Mouse (Mus musculus) intestine, embryonic 16.5 days (tissue): ENCODE data around the gene Cadps. TPM values are rescaled to one million over a fixed set of nuclear protein-coding genes. Genes with fewer than 3 reads are reported as not detected.

Source experiments
- ATAC-seq: fragments of 200-750 bp; cut with Nextera tagmentation; 2 replicates; pipeline ENCODE4 v1.8.0; 2017; ENCODE audit warnings: moderate TSS enrichment, moderate library complexity
- H3K27ac ChIP-seq: fragments of 300-500 bp; sonication (generic); 2 replicates; pipeline ENCODE4 v1.5.1; 2014; ENCODE audit warnings: mild to moderate bottlenecking, low read length
- H3K27me3 ChIP-seq: fragments of 300-500 bp; sonication (generic); replicated peaks from 2 replicates; pipeline ENCODE4 v1.6.1; 2014; ENCODE audit warnings: low read length, control low read depth, mixed read lengths; ENCODE audit not compliant: control insufficient read depth, insufficient read depth
- H3K36me3 ChIP-seq: fragments of 300-500 bp; sonication (generic); 2 replicates; pipeline ENCODE4 v1.6.1; 2014; ENCODE audit warnings: low read length, control low read depth; ENCODE audit not compliant: control insufficient read depth, insufficient read depth
- H3K4me1 ChIP-seq: fragments of 300-500 bp; sonication (generic); 2 replicates; pipeline ENCODE4 v1.6.1; 2014; ENCODE audit warnings: low read length, control low read depth, mixed read lengths; ENCODE audit not compliant: control insufficient read depth, insufficient read depth
- H3K4me2 ChIP-seq: fragments of 300-500 bp; sonication (generic); 2 replicates; pipeline ENCODE4 v1.6.1; 2014; ENCODE audit warnings: low read depth, low read length, control low read depth
- H3K4me3 ChIP-seq: fragments of 300-500 bp; sonication (generic); 2 replicates; pipeline ENCODE4 v1.5.1; 2014; ENCODE audit warnings: mild to moderate bottlenecking, low read length
- H3K9ac ChIP-seq: fragments of 300-500 bp; sonication (generic); 2 replicates; pipeline ENCODE4 v1.6.1; 2014; ENCODE audit warnings: low read depth, low read length
- H3K9me3 ChIP-seq: fragments of 300-500 bp; sonication (generic); 2 replicates; pipeline ENCODE4 v1.6.1; 2016; ENCODE audit warnings: low read length, control low read depth; ENCODE audit not compliant: control insufficient read depth
- WGBS: fragments of 180-500 bp; shearing (Covaris S2); extraction: QIAGEN DNeasy Blood & Tissue Kit; methylation state at CpG from one replicate; pipeline ENCODE4 v1.1.7; 2014; 5-methylcytosine and 5-hydroxymethylcytosine counted together
- polyA plus RNA-seq: library from polyadenylated mRNA; unstranded; fragments of >200 nt; fragmentation: Nextera tagmentation; extraction: Ambion mirVana; gene quantifications from 2 replicates; pipeline ENCODE4 v1.2.1, GENCODE M21; 2015

Gene Cadps
- polyA plus RNA-seq, 1 experiment from 2014 or later, result 2.6 TPM

GRCm38 (mm10) chr14:12558920-12559573, 263.8 kb downstream of the Cadps start:
- Histone ChIP-seq H3K4me2 (no peak overlapping the region), H3K9me3 (no peaks in the 10 kb centered on the region), H3K36me3 (no peaks in the 10 kb centered on the region), H3K4me1 (no peaks in the 10 kb centered on the region), H3K4me3 (no peak overlapping the region), H3K27ac (no peak overlapping the region), H3K27me3 (no peaks in the 10 kb centered on the region), H3K9ac (no peak overlapping the region)
- WGBS, result 66% methylated on average over 7 of the region's 7 CpGs
- no peak for ATAC-seq

- Histone ChIP-seq H3K4me3 (no peak overlapping the region), H3K36me3 (no peaks in the 10 kb centered on the region), H3K4me1 (no peaks in the 10 kb centered on the region), H3K4me2 (no peak overlapping the region), H3K27ac (no peak overlapping the region), H3K27me3 (no peaks in the 10 kb centered on the region), H3K9ac (no peak overlapping the region), H3K9me3 (no peaks in the 10 kb centered on the region)
- no peak for ATAC-seq
- WGBS, result 66% methylated on average over 2 of the region's 2 CpGs
These were observed 268.4 kb downstream of the Cadps start for GRCm38 (mm10) chr14:12554486-12554885.

- no peak overlapping the region for H3K4me3 ChIP-seq
- H3K9ac ChIP-seq, result no peak overlapping the region
- ATAC-seq, result no peak
- H3K36me3 ChIP-seq, result no peaks in the 10 kb centered on the region
- H3K4me1 ChIP-seq, result no peaks in the 10 kb centered on the region
- H3K27ac ChIP-seq, result no peak overlapping the region
- no peaks in the 10 kb centered on the region for H3K9me3 ChIP-seq
- WGBS, result 43% methylated on average over 6 of the region's 6 CpGs
- no peak overlapping the region for H3K4me2 ChIP-seq
- H3K27me3 ChIP-seq, result no peaks in the 10 kb centered on the region
These were observed 271.5 kb downstream of the Cadps start for GRCm38 (mm10) chr14:12551353-12551752.

GRCm38 (mm10) chr14:12550931-12551330, 271.9 kb downstream of the Cadps start:
- no peaks in the 10 kb centered on the region for H3K36me3 ChIP-seq
- WGBS, result 41% methylated on average over 5 of the region's 5 CpGs

DNA sequence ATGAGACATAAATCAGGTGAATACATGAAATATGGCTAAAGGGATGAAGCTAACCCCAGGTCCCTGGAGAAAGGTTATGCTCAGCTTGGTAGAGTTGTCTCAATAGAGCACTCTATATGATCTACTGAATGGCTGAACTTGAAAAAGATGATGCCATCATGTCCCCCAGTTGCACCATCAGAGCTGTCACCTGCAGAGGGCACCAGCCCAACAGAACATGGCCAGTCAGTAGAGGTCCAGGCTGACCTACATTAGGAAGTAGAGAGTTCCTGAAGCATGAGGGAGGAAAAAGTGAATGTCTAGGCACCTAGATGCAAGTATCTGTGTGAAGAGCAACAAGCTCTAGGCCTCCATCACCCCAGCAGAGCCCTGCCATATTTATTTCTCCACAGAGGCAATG, 273.6 kb downstream of the Cadps start:
- no peaks in the 10 kb centered on the region for H3K27me3 ChIP-seq
- H3K4me2 ChIP-seq, result no peak overlapping the region
- no peak overlapping the region for H3K4me3 ChIP-seq
- H3K36me3 ChIP-seq, result no peaks in the 10 kb centered on the region
- no peak overlapping the region for H3K9ac ChIP-seq
- no peaks in the 10 kb centered on the region for H3K9me3 ChIP-seq
- no peaks in the 10 kb centered on the region for H3K4me1 ChIP-seq
- no peak for ATAC-seq
- no peak overlapping the region for H3K27ac ChIP-seq

More at GRCm38 (mm10) chr14:12550931-12551330, 271.9 kb downstream of the Cadps start:
- no peak overlapping the region for H3K27ac ChIP-seq
- no peak overlapping the region for H3K4me3 ChIP-seq
- H3K4me1 ChIP-seq, result no peaks in the 10 kb centered on the region
- H3K9me3 ChIP-seq, result no peaks in the 10 kb centered on the region
- no peak for ATAC-seq
- H3K4me2 ChIP-seq, result no peak overlapping the region
- no peaks in the 10 kb centered on the region for H3K27me3 ChIP-seq
- H3K9ac ChIP-seq, result no peak overlapping the region

DNA sequence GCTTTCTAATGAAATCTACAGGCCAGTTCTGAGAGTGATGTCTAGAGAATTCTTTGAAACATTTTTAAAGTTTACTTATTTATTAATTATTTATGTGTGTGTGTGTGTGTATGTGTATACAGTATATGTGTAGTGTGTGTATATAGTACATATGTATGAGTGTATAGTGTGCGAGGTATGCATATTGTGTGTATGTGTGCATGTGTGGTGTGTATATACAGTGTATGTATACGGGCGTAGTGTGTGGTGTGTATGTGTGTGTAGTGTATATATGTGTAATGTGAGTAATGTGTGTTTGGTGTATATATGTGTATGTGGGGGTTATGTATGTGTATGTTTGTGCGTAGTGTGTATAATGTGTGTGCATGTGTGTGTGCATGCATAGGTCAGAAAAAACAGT, 275.4 kb downstream of the Cadps start:
- no peaks in the 10 kb centered on the region for H3K27me3 ChIP-seq
- 94% methylated on average over 4 of the region's 4 CpGs for WGBS
- no peak overlapping the region for H3K9ac ChIP-seq
- no peak for ATAC-seq
- no peaks in the 10 kb centered on the region for H3K36me3 ChIP-seq
- H3K27ac ChIP-seq, result no peak overlapping the region
- no peaks in the 10 kb centered on the region for H3K4me1 ChIP-seq
- H3K4me2 ChIP-seq, result no peak overlapping the region
- no peak overlapping the region for H3K4me3 ChIP-seq
- no peaks in the 10 kb centered on the region for H3K9me3 ChIP-seq

GRCm38 (mm10) chr14:12541733-12542132, 281.1 kb downstream of the Cadps start:
- H3K27ac ChIP-seq, result no peak overlapping the region
- no peak overlapping the region for H3K9ac ChIP-seq
- H3K4me1 ChIP-seq, result no peaks in the 10 kb centered on the region
- H3K27me3 ChIP-seq, result no peaks in the 10 kb centered on the region
- 48% methylated on average over 2 of the region's 2 CpGs for WGBS
- H3K36me3 ChIP-seq, result no peaks in the 10 kb centered on the region
- H3K4me3 ChIP-seq, result no peak overlapping the region
- H3K4me2 ChIP-seq, result no peak overlapping the region
- no peak for ATAC-seq
- no peaks in the 10 kb centered on the region for H3K9me3 ChIP-seq

- no peak overlapping the region for H3K4me2 ChIP-seq
- H3K27ac ChIP-seq, result no peak overlapping the region
- no peaks in the 10 kb centered on the region for H3K36me3 ChIP-seq
- H3K27me3 ChIP-seq, result no peaks in the 10 kb centered on the region
- H3K4me3 ChIP-seq, result no peak overlapping the region
- H3K9me3 ChIP-seq, result no peaks in the 10 kb centered on the region
- no peak overlapping the region for H3K9ac ChIP-seq
- no peak for ATAC-seq
- WGBS, result 82% methylated on average over 5 of the region's 5 CpGs
- no peaks in the 10 kb centered on the region for H3K4me1 ChIP-seq
These were observed 283.8 kb downstream of the Cadps start for GRCm38 (mm10) chr14:12539071-12539470.

GRCm38 (mm10) chr14:12531101-12531500, 291.8 kb downstream of the Cadps start:
- ATAC-seq, result 0 out of 2 replicates have a peak, but pooled peaks have one; percentile 48
- H3K9me3 ChIP-seq, result no peaks in the 10 kb centered on the region
- no peak overlapping the region for H3K4me3 ChIP-seq
- no peaks in the 10 kb centered on the region for H3K4me1 ChIP-seq
- H3K27ac ChIP-seq, result no peak overlapping the region
- H3K27me3 ChIP-seq, result no peaks in the 10 kb centered on the region
- H3K4me2 ChIP-seq, result no peak overlapping the region
- no peaks in the 10 kb centered on the region for H3K36me3 ChIP-seq
- WGBS, result 18% methylated on average over 1 of the region's 1 CpGs
- H3K9ac ChIP-seq, result no peak overlapping the region

- Histone ChIP-seq H3K9ac (no peak overlapping the region), H3K4me3 (no peak overlapping the region), H3K36me3 (no peaks in the 10 kb centered on the region), H3K27ac (no peak overlapping the region), H3K4me1 (no peaks in the 10 kb centered on the region), H3K9me3 (no peaks in the 10 kb centered on the region), H3K27me3 (no peaks in the 10 kb centered on the region), H3K4me2 (no peak overlapping the region)
- 65% methylated on average over 3 of the region's 3 CpGs for WGBS
- no peak for ATAC-seq
These were observed 292.3 kb downstream of the Cadps start for GRCm38 (mm10) chr14:12530554-12530953.
